Mouse (Mus musculus): Measurements from ENCODE around the gene Ppia. TPM values are rescaled to one million over a fixed set of nuclear protein-coding genes. Genes with fewer than 3 reads are reported as not detected.
"Not testable (repeated sequence)": the region's sequence is repeated elsewhere in the genome, so short reads cannot be mapped to it uniquely, and the experiment has no call there.

Ppia gene
- total RNA-seq, 2 experiments from 2014 or later, result 765 to 781 TPM

GRCm38 (mm10) chr11:6443102-6443501 is 27.9 kb downstream of the Ppia start:
- DNase-seq, result no peak

- DNase-seq, result no peak
These were observed 28.5 kb downstream of the Ppia start for GRCm38 (mm10) chr11:6443727-6444076.

GRCm38 (mm10) chr11:6444077-6444853 is 29.0 kb downstream of the Ppia start, which contains the start of gene H2afv:
Gene H2afv, minus strand, starts transcription at chr11:6444443.
- peak; percentile 100 for DNase-seq

- no peak for DNase-seq
These were observed 30.2 kb downstream of the Ppia start for GRCm38 (mm10) chr11:6445441-6445840.

GRCm38 (mm10) chr11:6445951-6446350 is 30.7 kb downstream of the Ppia start:
- DNase-seq, result no peak

GRCm38 (mm10) chr11:6447493-6447892 is 32.2 kb downstream of the Ppia start:
- no peak for DNase-seq

- not testable (repeated sequence) for DNase-seq
These were observed 32.9 kb downstream of the Ppia start for GRCm38 (mm10) chr11:6448155-6448554.

- DNase-seq, result no peak
These were observed 40.8 kb downstream of the Ppia start for GRCm38 (mm10) chr11:6456083-6456482.

- no peak for DNase-seq
These were observed 48.1 kb downstream of the Ppia start for GRCm38 (mm10) chr11:6463159-6463837.

- peak; percentile 48 for DNase-seq
These were observed 49.9 kb downstream of the Ppia start for GRCm38 (mm10) chr11:6465122-6465521.

- DNase-seq, result no peak
These were observed 53.3 kb downstream of the Ppia start for GRCm38 (mm10) chr11:6468541-6468940.

Small RNA genes lying within 50 kb of the gene (microRNA-seq; reads per million reads assigned to microRNA genes)
- gene Mir7651, result 0 to 0.64 reads per million in 2 experiments

Other genes starting within 250 kb of the Ppia start
- not detected for gene A730071L15Rik, start 215.4 kb upstream of the Ppia start, total RNA-seq (2021)
- gene Nudcd3, start 215.0 kb upstream of the Ppia start, total RNA-seq (2021), result 10 to 100 TPM; 57.6 to 59.3 TPM
- under 1 TPM; 0.05 to 0.18 TPM for gene Npc1l1, start 185.3 kb upstream of the Ppia start, total RNA-seq (2021)
- gene Ddx56, start 147.7 kb upstream of the Ppia start, total RNA-seq (2021), result 10 to 100 TPM; 28.6 to 29.5 TPM
- gene Tmed4, start 140.6 kb upstream of the Ppia start, total RNA-seq (2021), result 10 to 100 TPM; 63.9 to 64.0 TPM
- gene Ogdh, start 123.8 kb upstream of the Ppia start, total RNA-seq (2021), result 100 to 1,000 TPM; 437 to 480 TPM
- 10 to 100 TPM; 31.8 to 34.3 TPM for gene Zmiz2, start 26.4 kb upstream of the Ppia start, total RNA-seq (2021)
- 10 to 100 TPM; 66.2 to 67.3 TPM for gene H2afv, start 29.0 kb downstream of the Ppia start, total RNA-seq (2021)
- gene Purb, start 60.5 kb downstream of the Ppia start, total RNA-seq (2021), result 10 to 100 TPM; 55.6 to 58.4 TPM
- gene Myo1g, start 105.5 kb downstream of the Ppia start, total RNA-seq (2021), result 1 to 10 TPM; 1.6 to 2.5 TPM
- 10 to 100 TPM; 25.9 to 28.1 TPM for gene Ccm2, start 131.4 kb downstream of the Ppia start, total RNA-seq (2021)
- under 1 TPM; 0.45 to 0.65 TPM for gene Nacad, start 190.6 kb downstream of the Ppia start, total RNA-seq (2021)
- gene Tbrg4, start 210.6 kb downstream of the Ppia start, total RNA-seq (2021), result 10 to 100 TPM; 53.6 to 57.1 TPM
- gene Wap, start 223.2 kb downstream of the Ppia start, total RNA-seq (2021), result not detected
- 1 to 10 TPM; 1.2 to 1.3 TPM for gene Ramp3, start 243.1 kb downstream of the Ppia start, total RNA-seq (2021)